Comparison of ENCODE assay signal across 19 mouse cellular contexts in the genomic region with DNA sequence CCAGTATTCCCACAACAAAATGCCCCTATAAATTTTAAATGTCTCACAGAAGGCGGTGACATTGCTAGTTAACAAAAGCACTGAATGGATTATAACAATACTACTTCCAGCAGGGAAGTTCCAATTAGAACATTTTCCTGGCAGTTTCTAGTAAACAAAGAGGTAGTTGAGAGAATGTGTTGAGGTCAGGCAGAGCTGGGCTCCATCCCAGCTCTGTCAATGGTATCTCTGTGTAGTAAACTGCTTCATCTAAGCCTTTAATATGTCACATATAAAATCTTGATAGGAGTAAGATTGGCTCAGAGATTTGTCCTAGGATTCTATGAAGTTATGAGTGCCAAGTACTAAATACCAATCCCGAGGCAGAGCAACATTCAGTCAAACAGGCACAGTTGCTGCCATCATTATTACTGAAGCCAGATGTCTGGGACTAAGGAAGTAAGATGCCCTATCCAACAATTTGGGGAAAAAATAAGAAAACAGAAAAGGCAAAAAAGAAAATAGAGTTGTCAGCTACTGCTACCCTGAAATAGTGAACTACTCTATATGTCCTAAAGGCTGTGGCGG.
DNase-seq lines count a peak whose midpoint lies in the region; ATAC-seq lines count a peak whose summit lies in the region.
"Had no signal": no experiment of that assay in that cellular context is flagged by ENCODE, and none has a peak within 500 bp of the region (broad histone marks: within the 10 kb centered on the region; RNA-seq: fewer than 3 reads in every experiment).

No protein-coding gene starts in this region.

- H3K4me1 ChIP-seq in forebrain, embryonic 14.5 days (ENCODE audit: control insufficient read depth, insufficient read depth, low read length): peaks cover 8% of the 10 kb centered on the region
- no peaks in the 10 kb centered on the region for H3K4me1 ChIP-seq in forebrain, embryonic 11.5 days (replicated peaks; ENCODE audit: control insufficient read depth, insufficient read depth, low read length)
- H3K4me1 ChIP-seq in neural tube, embryonic 13.5 days (replicated peaks): peaks cover 12% of the 10 kb centered on the region; the same call in 1 of the 2 replicates
- H3K4me1 ChIP-seq: embryonic facial prominence, embryonic 10.5 days; heart, embryonic 13.5 days had no signal

- H3K9ac ChIP-seq in forebrain, embryonic 14.5 days (ENCODE audit: low read length): no peak overlapping the region
- H3K9ac ChIP-seq in forebrain, embryonic 11.5 days (ENCODE audit: low read length): no peak overlapping the region
- H3K9ac ChIP-seq in neural tube, embryonic 13.5 days: no peak overlapping the region
- H3K9ac ChIP-seq: heart, embryonic 13.5 days had no signal

- ATAC-seq in forebrain, embryonic 14.5 days: peak; percentile 57; the same call in 1 of the 2 replicates
- ATAC-seq in forebrain, embryonic 11.5 days (replicated peaks; ENCODE audit: low FRiP score): no peak
- ATAC-seq in neural tube, embryonic 13.5 days (ENCODE audit: low read depth): no peak
- ATAC-seq: activated CD4-positive, CD25-positive, alpha-beta regulatory T cell, adult 4 months; hindbrain, postnatal 0 days; Patski had no signal

- H3K27ac ChIP-seq in forebrain, embryonic 14.5 days (ENCODE audit: low read depth, low read length): no peak overlapping the region
- no peak overlapping the region for H3K27ac ChIP-seq in forebrain, embryonic 11.5 days (ENCODE audit: low read depth, low read length)
- 0 out of 2 replicates have a peak overlapping the region, but pooled peaks have one; percentile 14 for H3K27ac ChIP-seq in neural tube, embryonic 13.5 days (replicated peaks)
- H3K27ac ChIP-seq: embryonic facial prominence, embryonic 10.5 days; heart, embryonic 13.5 days; hindbrain, postnatal 0 days had no signal

- H3K9me3 ChIP-seq in forebrain, embryonic 14.5 days (replicated peaks; ENCODE audit: control insufficient read depth, low read length): no peaks in the 10 kb centered on the region
- no peaks in the 10 kb centered on the region for H3K9me3 ChIP-seq in forebrain, embryonic 11.5 days (ENCODE audit: control insufficient read depth, low read length)
- no peaks in the 10 kb centered on the region for H3K9me3 ChIP-seq in neural tube, embryonic 13.5 days
- H3K9me3 ChIP-seq: embryonic facial prominence, embryonic 10.5 days; heart, embryonic 13.5 days had no signal

- H3K36me3 ChIP-seq in forebrain, embryonic 14.5 days (ENCODE audit: control insufficient read depth, insufficient read depth, low read length): no peaks in the 10 kb centered on the region
- no peaks in the 10 kb centered on the region for H3K36me3 ChIP-seq in forebrain, embryonic 11.5 days (ENCODE audit: control insufficient read depth, insufficient read depth, low read length)
- no peaks in the 10 kb centered on the region for H3K36me3 ChIP-seq in neural tube, embryonic 13.5 days
- H3K36me3 ChIP-seq: embryonic facial prominence, embryonic 10.5 days; heart, embryonic 13.5 days had no signal

- H3K4me2 ChIP-seq in forebrain, embryonic 14.5 days (ENCODE audit: low read length): no peak overlapping the region
- H3K4me2 ChIP-seq in forebrain, embryonic 11.5 days (ENCODE audit: low read depth, low read length, severe bottlenecking): no peak overlapping the region
- no peak overlapping the region for H3K4me2 ChIP-seq in neural tube, embryonic 13.5 days
- H3K4me2 ChIP-seq: heart, embryonic 13.5 days had no signal

- H3K27me3 ChIP-seq in forebrain, embryonic 14.5 days (replicated peaks; ENCODE audit: control insufficient read depth, insufficient read depth, low read length): no peaks in the 10 kb centered on the region
- H3K27me3 ChIP-seq in forebrain, embryonic 11.5 days (ENCODE audit: control insufficient read depth, insufficient read depth, low read length): no peaks in the 10 kb centered on the region
- H3K27me3 ChIP-seq in neural tube, embryonic 13.5 days: no peaks in the 10 kb centered on the region
- H3K27me3 ChIP-seq: heart, embryonic 13.5 days had no signal

- no peak overlapping the region for H3K4me3 ChIP-seq in forebrain, embryonic 14.5 days (ENCODE audit: low read depth, low read length)
- H3K4me3 ChIP-seq in forebrain, embryonic 11.5 days (ENCODE audit: low read depth, low read length): no peak overlapping the region
- no peak overlapping the region for H3K4me3 ChIP-seq in neural tube, embryonic 13.5 days
- H3K4me3 ChIP-seq: embryonic facial prominence, embryonic 10.5 days; heart, embryonic 13.5 days had no signal

- WGBS in forebrain, embryonic 14.5 days: 29% methylated on average over 3 of the region's 3 CpGs
- whole genome bisulfite sequencing in forebrain, embryonic 11.5 days: 65% methylated on average over 3 of the region's 3 CpGs
- WGBS in neural tube, embryonic 13.5 days: 39% methylated on average over 3 of the region's 3 CpGs

- DNase-seq in forebrain, embryonic 14.5 days (ENCODE audit: low spot score): peak; percentile 44
- DNase-seq in forebrain, embryonic 11.5 days (ENCODE audit: low spot score): no peak
- DNase-seq in neural tube, embryonic 10.5 days (ENCODE audit: extremely low spot score, low spot score): no peak
- DNase-seq in retina, embryonic 14.5 days (ENCODE audit: low spot score): peak; percentile 15
- DNase-seq in urinary bladder, adult 18-20 months (ENCODE audit: low spot score in 2 of 2): no peak
- no peak for DNase-seq in testis, postnatal 10 days (ENCODE audit: low spot score)
- DNase-seq: adrenal gland, adult 2 months; adrenal gland, postnatal 25 days; cerebellum, adult 2 months; cerebellum, postnatal 10 days; gastrocnemius, postnatal 36 days; heart, adult 11 months; heart, postnatal 36 days had no signal

Comparison
In these comparisons a context has a peak if more than half of its experiments do, and no peak if none do; other contexts are left out.
1. DNase-seq: peak in forebrain, embryonic 14.5 days (single experiment) and retina, embryonic 14.5 days (single experiment); none in forebrain, embryonic 11.5 days (single experiment), neural tube, embryonic 10.5 days (single experiment), urinary bladder, adult 18-20 months (0 of 2) and testis, postnatal 10 days (single experiment).